Mouse (Mus musculus) left cerebral cortex, adult 2 months (tissue): ENCODE results near the gene Gmeb1. TPM values are rescaled to one million over a fixed set of nuclear protein-coding genes. Genes with fewer than 3 reads are reported as not detected.
"Not testable (repeated sequence)": the region's sequence is repeated elsewhere in the genome, so short reads cannot be mapped to it uniquely, and the experiment has no call there.

Experiments used
- DNase-seq, 2 experiments: peaks; one replicate each; pipeline ENCODE4 v3.0.0; 2021 to 2022; ENCODE audit warnings: low spot score in 2 of 2, mixed read lengths in 1 of 2; ENCODE audit errors: extremely low spot score in 1 of 2
- H3K27ac ChIP-seq: fragments of 200-600 bp; 2 replicates; pipeline ENCODE4 v1.8.1; 2022
- H3K4me3 ChIP-seq: fragments of 200-600 bp; 2 replicates; pipeline ENCODE4 v1.8.1; 2022
- CTCF ChIP-seq: fragments of 200-600 bp; IDR thresholded peaks from 2 replicates; pipeline ENCODE4 v1.8.1; 2022; ENCODE audit warnings: antibody characterized with exemption, mild to moderate bottlenecking, moderate library complexity
- intact Hi-C: fragments of 180-260 bp; cut with DNase I; formaldehyde crosslinking; loops from one replicate; pipeline ENCODE4 v1.15.1; 2025
- total RNA-seq, 2 experiments: library from RNA; stranded (reverse); gene quantifications; 2 replicates each; pipeline ENCODE4 v1.2.3; 2021

Gene Gmeb1
- total RNA-seq, 2 experiments from 2014 or later: 22.1 to 26.1 TPM

- intact Hi-C loops: no loop called here
- Histone ChIP-seq H3K4me3 (no peak overlapping the region), H3K27ac (no peak overlapping the region)
- no peak for DNase-seq
- no peak for TF ChIP-seq CTCF
Observed at GRCm38 (mm10) chr4:132301486-132301885, 40.1 kb upstream of the Gmeb1 start.

- H3K27ac ChIP-seq: no peak overlapping the region
- intact Hi-C loops: no loop called here
- TF ChIP-seq CTCF: no peak
Observed at GRCm38 (mm10) chr4:132299849-132300248, 38.4 kb upstream of the Gmeb1 start.

GRCm38 (mm10) chr4:132295696-132296390 lies 34.4 kb upstream of the Gmeb1 start:
- no peak overlapping the region for H3K4me3 ChIP-seq
- intact Hi-C loops: no loop called here
- TF ChIP-seq CTCF: peak; percentile 23
- DNase-seq: no peak
- no peak overlapping the region for H3K27ac ChIP-seq

More at GRCm38 (mm10) chr4:132299849-132300248, 38.4 kb upstream of the Gmeb1 start:
- no peak overlapping the region for H3K4me3 ChIP-seq
- no peak for DNase-seq

- no peak for TF ChIP-seq CTCF
- no peak overlapping the region for H3K27ac ChIP-seq
- intact Hi-C loops: loop anchor here (5.0 kb wide), 3 partner anchors 54 to 219 kb away; partner anchors contain the start of gene Sesn2
Observed at GRCm38 (mm10) chr4:132293682-132294240, 32.4 kb upstream of the Gmeb1 start.

GRCm38 (mm10) chr4:132292988-132293387 lies 31.6 kb upstream of the Gmeb1 start:
- no peak for DNase-seq
- H3K27ac ChIP-seq: no peak overlapping the region
- intact Hi-C loops: loop anchor here (5.0 kb wide), 3 partner anchors 54 to 219 kb away; partner anchors contain the start of gene Sesn2
- peak; percentile 67 for TF ChIP-seq CTCF
- H3K4me3 ChIP-seq: no peak overlapping the region

More at GRCm38 (mm10) chr4:132293682-132294240, 32.4 kb upstream of the Gmeb1 start:
- H3K4me3 ChIP-seq: no peak overlapping the region
- DNase-seq: no peak

- Histone ChIP-seq H3K4me3 (no peak overlapping the region), H3K27ac (no peak overlapping the region)
- intact Hi-C loops: loop anchor here (5.0 kb wide), 3 partner anchors 56 to 221 kb away; partner anchors contain the start of gene Sesn2
- TF ChIP-seq CTCF: peak; percentile 16
- DNase-seq: no peak
Observed at GRCm38 (mm10) chr4:132291624-132292335, 30.4 kb upstream of the Gmeb1 start.

- TF ChIP-seq CTCF: no peak
- H3K4me3 ChIP-seq: no peak overlapping the region
- intact Hi-C loops: loop anchor here (5.0 kb wide), 3 partner anchors 56 to 221 kb away; partner anchors contain the start of gene Sesn2
- no peak overlapping the region for H3K27ac ChIP-seq
- DNase-seq: no peak
Observed at GRCm38 (mm10) chr4:132291056-132291455, 29.7 kb upstream of the Gmeb1 start.

GRCm38 (mm10) chr4:132288840-132289239 lies 27.4 kb upstream of the Gmeb1 start:
- H3K4me3 ChIP-seq, DNase-seq, H3K27ac ChIP-seq, intact Hi-C loops: not testable (repeated sequence)

GRCm38 (mm10) chr4:132275949-132276348 lies 14.5 kb upstream of the Gmeb1 start:
- intact Hi-C loops: loop anchor here (2.0 kb wide), 3 partner anchors 33 to 187 kb away; partner anchors contain the start of gene Med18
- TF ChIP-seq CTCF: no peak
- no peak overlapping the region for H3K4me3 ChIP-seq
- no peak overlapping the region for H3K27ac ChIP-seq
- DNase-seq: no peak

- H3K27ac ChIP-seq: peak within 1 kb of the TSS; percentile 74
- no peak for TF ChIP-seq CTCF
- peak; percentile 90 to 91 for DNase-seq
- intact Hi-C loops: loop anchor here (2.0 kb wide), 3 partner anchors 34 to 188 kb away; partner anchors contain the start of gene Med18
- peak within 1 kb of the TSS; percentile 80 for H3K4me3 ChIP-seq
Observed at GRCm38 (mm10) chr4:132274156-132274862, 12.9 kb upstream of the Gmeb1 start, which contains the start of gene Taf12. Gene Taf12, plus strand, starts transcription at chr4:132274375.

- DNase-seq: no peak
- no peak overlapping the region; the same call in 1 of the 2 replicates for H3K27ac ChIP-seq
- TF ChIP-seq CTCF: no peak
- intact Hi-C loops: no loop called here
- H3K4me3 ChIP-seq: peak overlapping the region; percentile 80
Observed at GRCm38 (mm10) chr4:132273166-132273565, 11.8 kb upstream of the Gmeb1 start.
